Mouse (Mus musculus): ENCODE data around the gene Gm44790. TPM values are rescaled to one million over a fixed set of nuclear protein-coding genes. Genes with fewer than 3 reads are reported as not detected.

Gm44790 gene
- polyA plus RNA-seq, 1 experiment from 2014 or later, result not detected

GRCm38 (mm10) chr6:86395021-86395420, 31.4 kb upstream of the Gm44790 start:
- no peaks in the 10 kb centered on the region for H3K27me3 ChIP-seq (replicated peaks)
- WGBS, result 81% methylated on average over 9 of the region's 9 CpGs
- H3K9me3 ChIP-seq, result no peaks in the 10 kb centered on the region
- H3K4me2 ChIP-seq, result peak overlapping the region; percentile 81
- no peak for ATAC-seq (ENCODE audit: insufficient read depth, low FRiP score, low read depth)
- H3K4me3 ChIP-seq (replicated peaks), result peak overlapping the region; percentile 89; the same call in 1 of the 2 replicates
- peak overlapping the region; percentile 27; the same call in 1 of the 2 replicates for H3K27ac ChIP-seq
- no peak overlapping the region for H3K9ac ChIP-seq
- peaks cover 7% of the 10 kb centered on the region for H3K4me1 ChIP-seq
- H3K36me3 ChIP-seq, result peaks cover 33% of the 10 kb centered on the region

GRCm38 (mm10) chr6:86395969-86396368, 30.5 kb upstream of the Gm44790 start:
- 17% methylated on average over 10 of the region's 10 CpGs for WGBS
- H3K27me3 ChIP-seq (replicated peaks), result no peaks in the 10 kb centered on the region
- peaks cover 7% of the 10 kb centered on the region for H3K4me1 ChIP-seq
- H3K27ac ChIP-seq, result peak overlapping the region; percentile 94; the same call in 1 of the 2 replicates
- no peak for ATAC-seq (ENCODE audit: insufficient read depth, low FRiP score, low read depth)
- H3K36me3 ChIP-seq, result peaks cover 24% of the 10 kb centered on the region
- H3K4me3 ChIP-seq (replicated peaks), result peak overlapping the region; percentile 89
- no peak overlapping the region for H3K9ac ChIP-seq
- H3K9me3 ChIP-seq, result no peaks in the 10 kb centered on the region
- H3K4me2 ChIP-seq, result peak overlapping the region; percentile 81

- WGBS, result under 1% methylated on average over 51 of the region's 51 CpGs
- Histone ChIP-seq H3K27me3 (replicated peaks) (no peaks in the 10 kb centered on the region), H3K9me3 (no peaks in the 10 kb centered on the region), H3K9ac (peak within 1 kb of the TSS; percentile 75), H3K4me3 (replicated peaks) (peak within 1 kb of the TSS; percentile 89), H3K36me3 (peaks cover 16% of the 10 kb centered on the region), H3K4me2 (peak within 1 kb of the TSS; percentile 81), H3K27ac (peak within 1 kb of the TSS; percentile 94), H3K4me1 (peaks cover 7% of the 10 kb centered on the region)
- peak; percentile 92 for ATAC-seq (ENCODE audit: insufficient read depth, low FRiP score, low read depth)
Observed at GRCm38 (mm10) chr6:86396581-86397256, 29.7 kb upstream of the Gm44790 start, which contains the start of gene Pcyox1. Gene Pcyox1 (minus strand): TSS chr6:86397154.

GRCm38 (mm10) chr6:86397257-86397980, 29.0 kb upstream of the Gm44790 start:
- Histone ChIP-seq H3K4me3 (replicated peaks) (peak overlapping the region; percentile 89), H3K9ac (peak overlapping the region; percentile 75; the same call in 1 of the 2 replicates), H3K9me3 (no peaks in the 10 kb centered on the region), H3K27ac (peak overlapping the region; percentile 76), H3K4me2 (peak overlapping the region; percentile 81), H3K27me3 (replicated peaks) (no peaks in the 10 kb centered on the region), H3K36me3 (0 out of 2 replicates have a peak, but pooled peaks cover 9% of the 10 kb centered on the region), H3K4me1 (peaks cover 7% of the 10 kb centered on the region)
- peak; percentile 8; the same call in 1 of the 2 replicates for ATAC-seq (ENCODE audit: insufficient read depth, low FRiP score, low read depth)
- 5% methylated on average over 14 of the region's 14 CpGs for WGBS

GRCm38 (mm10) chr6:86398986-86399385, 27.5 kb upstream of the Gm44790 start:
- Histone ChIP-seq H3K4me1 (peaks cover 7% of the 10 kb centered on the region), H3K27ac (no peak overlapping the region), H3K9me3 (no peaks in the 10 kb centered on the region), H3K36me3 (0 out of 2 replicates have a peak, but pooled peaks cover 3% of the 10 kb centered on the region), H3K9ac (no peak overlapping the region), H3K4me2 (no peak overlapping the region), H3K4me3 (replicated peaks) (no peak overlapping the region), H3K27me3 (replicated peaks) (no peaks in the 10 kb centered on the region)
- WGBS, result 79% methylated on average over 2 of the region's 2 CpGs
- no peak for ATAC-seq (ENCODE audit: insufficient read depth, low FRiP score, low read depth)

- no peak overlapping the region for H3K27ac ChIP-seq
- no peaks in the 10 kb centered on the region for H3K27me3 ChIP-seq (replicated peaks)
- no peak overlapping the region for H3K4me2 ChIP-seq
- no peaks in the 10 kb centered on the region for H3K9me3 ChIP-seq
- 68% methylated on average over 2 of the region's 2 CpGs for WGBS
- H3K36me3 ChIP-seq, result no peaks in the 10 kb centered on the region
- H3K4me3 ChIP-seq (replicated peaks), result no peak overlapping the region
- H3K4me1 ChIP-seq, result peaks cover 4% of the 10 kb centered on the region
- H3K9ac ChIP-seq, result no peak overlapping the region
- no peak for ATAC-seq (ENCODE audit: insufficient read depth, low FRiP score, low read depth)
Observed at GRCm38 (mm10) chr6:86399995-86400394, 26.5 kb upstream of the Gm44790 start.

GRCm38 (mm10) chr6:86400972-86401371, 25.5 kb upstream of the Gm44790 start:
- Histone ChIP-seq H3K4me1 (peaks cover 4% of the 10 kb centered on the region; the same call in 1 of the 2 replicates), H3K4me3 (replicated peaks) (peak overlapping the region; percentile 19; the same call in 1 of the 2 replicates), H3K4me2 (peak overlapping the region; percentile 44), H3K27me3 (replicated peaks) (no peaks in the 10 kb centered on the region), H3K27ac (peak overlapping the region; percentile 16; the same call in 1 of the 2 replicates), H3K36me3 (no peaks in the 10 kb centered on the region), H3K9me3 (no peaks in the 10 kb centered on the region), H3K9ac (no peak overlapping the region)
- ATAC-seq (ENCODE audit: insufficient read depth, low FRiP score, low read depth), result peak; percentile 51
- WGBS, result 2% methylated on average over 9 of the region's 9 CpGs

- Histone ChIP-seq H3K9ac (no peak overlapping the region), H3K9me3 (no peaks in the 10 kb centered on the region), H3K4me2 (peak overlapping the region; percentile 62), H3K4me3 (replicated peaks) (peak overlapping the region; percentile 74), H3K4me1 (no peaks in the 10 kb centered on the region), H3K36me3 (no peaks in the 10 kb centered on the region), H3K27me3 (replicated peaks) (no peaks in the 10 kb centered on the region), H3K27ac (peak overlapping the region; percentile 31; the same call in 1 of the 2 replicates)
- ATAC-seq (ENCODE audit: insufficient read depth, low FRiP score, low read depth), result no peak
- WGBS, result 31% methylated on average over 12 of the region's 12 CpGs
Observed at GRCm38 (mm10) chr6:86402681-86403607, 23.5 kb upstream of the Gm44790 start.

- under 1% methylated on average over 15 of the region's 15 CpGs for WGBS
- no peaks in the 10 kb centered on the region for H3K27me3 ChIP-seq (replicated peaks)
- no peaks in the 10 kb centered on the region for H3K4me1 ChIP-seq
- peak overlapping the region; percentile 74 for H3K4me3 ChIP-seq (replicated peaks)
- 0 out of 2 replicates have a peak, but pooled peaks have one; percentile 37 for ATAC-seq (ENCODE audit: insufficient read depth, low FRiP score, low read depth)
- peak overlapping the region; percentile 62 for H3K4me2 ChIP-seq
- no peaks in the 10 kb centered on the region for H3K9me3 ChIP-seq
- H3K36me3 ChIP-seq, result no peaks in the 10 kb centered on the region
- no peak overlapping the region for H3K9ac ChIP-seq
- H3K27ac ChIP-seq, result peak overlapping the region; percentile 100
Observed at GRCm38 (mm10) chr6:86403728-86404099, 22.7 kb upstream of the Gm44790 start.

- H3K9me3 ChIP-seq, result no peaks in the 10 kb centered on the region
- peak within 1 kb of the TSS; percentile 62 for H3K4me2 ChIP-seq
- H3K27me3 ChIP-seq (replicated peaks), result no peaks in the 10 kb centered on the region
- peak within 1 kb of the TSS; percentile 74 for H3K4me3 ChIP-seq (replicated peaks)
- peak within 1 kb of the TSS; percentile 93 for H3K9ac ChIP-seq
- H3K27ac ChIP-seq, result peak within 1 kb of the TSS; percentile 100
- no peaks in the 10 kb centered on the region for H3K4me1 ChIP-seq
- WGBS, result under 1% methylated on average over 61 of the region's 62 CpGs
- ATAC-seq (ENCODE audit: insufficient read depth, low FRiP score, low read depth), result peak; percentile 96
- no peaks in the 10 kb centered on the region for H3K36me3 ChIP-seq
Observed at GRCm38 (mm10) chr6:86404100-86404861, 22.2 kb upstream of the Gm44790 start, which contains the start of gene Tia1. Gene Tia1 (plus strand): TSS chr6:86404219.
